Mouse (Mus musculus) B cell, adult 2 months (primary cell): Measurements from ENCODE around the gene Ahsg.

Experiments
- DNase-seq, 2 experiments: peaks; one replicate each; pipeline ENCODE4 v3.0.0; 2022

The Ahsg gene

DNA sequence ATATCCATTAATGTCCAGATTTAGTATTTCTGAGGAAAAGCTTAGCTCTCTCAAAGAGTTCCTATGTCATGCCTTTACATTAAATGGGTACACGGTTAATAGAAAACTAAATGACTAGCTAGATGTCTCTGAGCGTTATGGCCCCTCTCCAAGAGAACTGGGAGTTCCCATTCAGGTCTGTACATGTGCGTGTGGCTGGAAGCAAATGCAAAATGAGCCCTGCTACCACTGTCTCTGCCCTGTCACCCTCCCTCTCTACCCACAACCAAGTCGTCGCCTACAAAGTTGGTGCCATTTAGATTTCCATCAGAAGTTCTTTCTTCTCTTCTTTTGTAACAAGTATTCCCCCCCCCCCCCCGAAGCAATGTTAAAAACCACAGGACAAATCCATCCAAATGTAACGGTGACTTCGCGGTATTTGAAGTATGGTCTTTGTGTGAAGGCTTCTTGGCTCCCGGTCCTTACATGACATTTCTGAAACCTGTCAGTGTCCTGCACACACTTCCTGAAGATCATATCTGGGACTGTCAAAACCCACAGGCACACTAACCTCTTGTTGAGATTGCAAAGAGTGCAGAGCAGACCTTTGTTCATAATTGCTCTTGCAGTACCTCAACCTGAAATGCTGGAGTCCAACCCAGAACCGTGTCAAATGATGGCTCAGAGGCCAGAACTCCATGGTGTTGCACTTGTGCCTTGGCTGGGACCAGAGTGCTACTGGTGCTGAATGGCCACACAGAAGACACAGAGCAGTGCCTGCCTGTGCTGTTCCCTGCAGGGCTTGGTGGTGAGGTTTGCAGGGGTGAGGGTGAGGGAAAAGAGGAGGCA is at the start of gene Ahsg:
TSS of gene Ahsg (plus strand) at position 595 of the 828 bp plus-strand sequence.
- DNase-seq: no peak

DNA sequence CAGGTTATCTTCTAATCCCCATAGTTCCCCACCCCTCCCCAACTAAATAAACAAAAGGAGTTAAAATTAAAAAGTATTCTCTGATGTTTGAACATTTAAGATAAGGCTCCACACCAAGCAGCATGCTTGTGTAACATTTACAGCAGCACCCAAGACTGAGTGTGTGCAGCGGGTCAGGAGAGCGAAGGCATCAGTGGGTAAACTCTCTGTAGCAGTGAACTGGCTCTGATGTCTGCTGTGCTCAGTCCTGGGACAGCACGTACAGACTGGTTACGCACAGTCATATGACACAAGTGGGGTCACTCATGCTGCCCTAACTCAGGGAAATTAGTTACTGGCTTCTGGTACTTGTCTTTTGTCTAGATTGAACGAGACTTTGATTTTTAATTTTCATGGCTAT is 48.2 kb upstream of the Ahsg start:
- DNase-seq: no peak

DNA sequence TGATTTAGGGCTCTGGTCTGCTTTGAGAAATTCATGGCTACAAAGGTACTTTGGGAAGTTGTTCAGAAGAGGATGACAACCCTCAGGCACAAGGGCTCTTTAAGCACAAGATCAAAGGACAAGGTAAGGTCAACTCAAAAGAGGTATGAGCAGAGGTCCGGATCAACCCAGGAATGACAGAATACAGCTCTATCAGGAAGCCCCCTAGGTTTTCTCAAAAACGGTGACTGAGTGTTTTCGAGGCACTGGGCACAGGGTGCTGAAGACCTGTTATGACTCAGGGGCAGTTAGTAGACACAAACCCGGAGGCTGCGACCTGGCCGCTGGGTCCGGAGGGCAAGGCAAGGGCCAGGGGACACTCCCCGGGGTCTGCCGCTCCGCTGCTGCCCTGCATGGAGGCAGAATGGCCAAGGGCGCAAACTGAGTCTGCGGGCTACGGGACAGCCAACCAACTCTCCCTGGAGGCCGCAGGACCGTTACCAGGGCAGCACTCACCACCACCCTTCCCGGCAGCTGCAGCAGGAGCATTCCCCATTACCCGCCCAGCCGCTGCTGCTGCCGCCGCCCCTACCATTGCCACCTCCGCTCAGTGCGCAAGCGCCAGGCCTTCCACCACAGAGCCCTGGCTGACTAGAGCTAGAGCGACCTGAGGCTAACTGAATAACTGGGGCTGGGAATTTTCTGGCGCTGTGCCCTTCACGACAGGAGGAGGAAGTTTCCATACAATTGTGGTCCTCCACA is 46.8 kb upstream of the Ahsg start:
- no peak for DNase-seq

GRCm38 (mm10) chr16:22844834-22845233 is 46.2 kb upstream of the Ahsg start:
- no peak for DNase-seq

- DNase-seq: no peak
Observed at GRCm38 (mm10) chr16:22845481-22845880, 45.6 kb upstream of the Ahsg start.

DNA sequence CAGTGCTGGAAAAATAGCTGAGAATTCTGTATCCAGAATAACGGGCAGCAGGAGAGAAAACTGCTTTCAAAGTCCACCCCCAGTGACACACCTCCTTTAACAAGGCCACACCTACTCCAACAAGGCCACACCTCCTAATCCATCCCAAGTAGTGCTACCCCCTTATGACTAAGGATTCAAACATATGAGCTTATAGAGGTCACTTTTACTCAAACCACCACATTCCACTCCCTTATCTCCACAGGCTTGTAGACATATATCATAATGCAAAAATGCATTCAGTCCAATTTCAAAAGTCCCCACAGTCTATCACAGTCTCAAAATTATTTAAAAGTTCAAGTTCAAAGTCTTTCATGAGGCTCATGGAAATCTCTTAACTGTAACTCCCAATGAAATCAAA is 43.4 kb upstream of the Ahsg start:
- no peak for DNase-seq

DNA sequence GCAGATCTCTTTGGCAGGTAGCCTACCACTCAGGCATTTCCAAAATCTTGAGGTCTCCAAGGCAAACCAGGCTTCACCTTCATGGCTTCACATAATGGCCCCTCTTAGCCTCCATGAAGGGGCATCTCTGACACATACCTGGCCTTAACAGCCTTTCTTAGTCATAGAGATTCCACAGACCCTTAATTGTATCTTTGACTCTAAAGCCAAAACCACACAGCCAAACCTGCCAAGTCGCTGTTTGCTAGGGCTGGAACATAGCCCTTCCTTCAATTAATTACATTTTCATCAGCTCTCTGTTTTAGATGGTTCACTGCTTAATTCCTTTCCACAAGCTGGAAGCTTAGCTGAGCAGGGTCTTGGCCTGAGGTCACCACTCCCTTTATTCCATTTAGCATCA is 42.7 kb upstream of the Ahsg start:
- DNase-seq: no peak

- DNase-seq: no peak
Observed at GRCm38 (mm10) chr16:22852709-22853108, 38.4 kb upstream of the Ahsg start.

DNA sequence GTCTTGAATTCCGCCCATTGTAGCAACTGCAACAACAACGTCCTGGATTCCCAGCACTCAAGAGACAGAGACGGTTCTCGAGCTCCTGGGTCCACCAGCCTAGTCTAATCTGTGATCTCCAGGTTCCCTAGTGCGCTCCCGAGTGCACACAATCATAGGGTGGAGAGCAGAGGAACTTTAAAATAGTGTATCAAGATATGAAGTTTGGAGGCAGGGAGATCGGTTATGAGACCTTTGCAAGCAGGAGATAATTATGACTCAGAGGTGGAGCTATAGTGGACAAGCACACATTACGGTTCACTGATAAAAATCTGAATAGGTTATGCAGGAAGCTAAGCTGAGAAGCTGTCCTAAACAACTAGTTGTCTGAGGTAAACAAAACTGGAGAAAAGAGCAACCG is 34.3 kb upstream of the Ahsg start:
- DNase-seq: no peak

GRCm38 (mm10) chr16:22857431-22858113 is 33.5 kb upstream of the Ahsg start, which contains the start of the genes Tbccd1 and Dnajb11:
TSS of gene Tbccd1 (minus strand) at chr16:22857669.
TSS of gene Dnajb11 (plus strand) at chr16:22857845.
- peak; percentile 96 for DNase-seq

- DNase-seq: no peak
Observed at GRCm38 (mm10) chr16:22872397-22872796, 18.7 kb upstream of the Ahsg start.

DNA sequence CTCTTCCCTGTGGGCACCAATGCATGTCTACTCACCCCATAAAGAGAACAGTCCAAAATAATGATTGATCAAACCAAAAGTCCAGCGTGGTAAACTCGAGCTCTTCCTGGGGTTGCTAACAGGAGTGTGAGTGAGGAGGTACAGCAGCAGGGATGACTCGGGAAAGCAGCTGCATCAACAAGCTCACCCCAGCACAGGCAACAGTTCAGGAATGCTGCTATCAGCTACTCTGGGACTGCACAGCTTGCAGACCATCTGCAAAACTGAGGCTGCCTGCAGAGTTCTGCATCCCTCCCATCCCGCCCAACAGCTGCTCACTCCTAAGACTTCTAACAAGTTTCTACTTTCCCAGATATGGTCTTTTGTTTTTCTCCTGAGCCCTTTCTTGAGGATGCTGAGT is 17.7 kb upstream of the Ahsg start:
- no peak for DNase-seq

DNA sequence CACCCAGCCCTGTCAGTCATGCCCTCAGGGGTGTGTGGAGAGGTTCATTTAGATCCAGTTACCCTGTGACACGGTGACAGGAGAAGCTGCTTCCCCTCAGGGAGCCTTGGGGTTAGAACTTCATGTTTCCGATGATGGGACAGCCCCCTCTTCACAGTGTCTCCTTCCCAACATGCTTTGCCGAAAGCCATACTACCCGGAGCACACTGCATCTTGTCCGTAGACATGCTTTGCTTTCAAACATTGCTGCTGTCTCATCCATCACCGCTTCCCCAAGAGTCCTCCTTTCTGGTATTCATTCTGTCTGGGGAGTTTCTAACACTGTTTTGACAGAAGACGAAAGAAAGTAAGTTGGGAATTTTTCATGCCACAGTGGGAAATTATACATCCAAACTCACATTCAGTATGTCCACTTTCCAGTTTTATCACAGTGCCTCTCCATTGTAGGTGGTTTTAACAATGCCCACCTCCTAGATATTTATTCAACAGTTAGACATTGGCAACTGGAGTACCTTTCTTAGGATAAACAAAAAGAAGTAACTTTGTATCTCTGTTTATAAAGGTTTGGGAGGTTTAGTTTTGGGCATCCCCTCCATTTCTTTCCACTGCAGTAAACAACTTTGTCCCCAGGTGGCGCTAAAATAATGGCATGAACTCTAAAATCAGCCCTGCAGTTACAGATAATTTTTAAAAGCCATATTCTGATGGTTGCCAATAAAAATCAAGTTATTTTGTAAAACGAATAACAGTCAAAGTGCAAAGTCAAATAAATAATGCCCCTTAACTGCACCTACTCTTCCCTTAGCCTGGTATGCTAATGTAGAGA is 14.6 kb upstream of the Ahsg start:
- DNase-seq: peak; percentile 54 to 59

DNA sequence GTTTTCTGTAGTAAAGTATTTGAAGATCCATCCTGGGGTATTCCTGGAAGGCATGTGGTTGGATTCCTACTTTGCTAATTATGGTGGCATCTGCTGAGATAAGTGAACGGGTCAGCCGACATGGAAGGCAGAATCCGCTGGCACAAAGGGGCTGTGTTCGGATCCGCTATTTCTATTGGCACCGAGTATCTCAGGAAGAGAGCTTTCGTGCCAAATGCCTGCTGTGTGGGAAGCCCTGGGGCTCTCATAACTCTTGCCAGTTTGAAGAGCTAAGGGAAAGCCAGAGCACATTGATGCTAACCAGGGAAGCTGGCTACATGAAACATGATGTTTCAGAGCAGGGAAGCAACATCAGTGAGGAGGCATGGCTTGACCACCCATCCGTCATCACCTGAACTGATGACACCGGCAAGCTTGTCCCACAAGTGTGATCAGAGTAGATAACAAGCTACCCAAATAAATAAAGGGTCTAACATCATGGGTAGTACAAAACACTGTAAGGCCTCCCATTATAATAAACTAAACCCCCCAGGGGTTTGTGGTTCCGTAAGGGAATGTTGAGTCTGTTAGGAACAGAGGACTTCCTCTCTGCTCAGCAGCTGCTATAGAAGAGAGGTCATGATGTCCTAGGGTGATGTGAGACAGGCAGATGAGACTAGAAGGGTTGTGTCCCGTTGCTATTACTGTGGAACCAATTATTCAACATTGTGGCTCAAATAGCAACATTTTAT is 13.3 kb upstream of the Ahsg start:
- DNase-seq: no peak

DNA sequence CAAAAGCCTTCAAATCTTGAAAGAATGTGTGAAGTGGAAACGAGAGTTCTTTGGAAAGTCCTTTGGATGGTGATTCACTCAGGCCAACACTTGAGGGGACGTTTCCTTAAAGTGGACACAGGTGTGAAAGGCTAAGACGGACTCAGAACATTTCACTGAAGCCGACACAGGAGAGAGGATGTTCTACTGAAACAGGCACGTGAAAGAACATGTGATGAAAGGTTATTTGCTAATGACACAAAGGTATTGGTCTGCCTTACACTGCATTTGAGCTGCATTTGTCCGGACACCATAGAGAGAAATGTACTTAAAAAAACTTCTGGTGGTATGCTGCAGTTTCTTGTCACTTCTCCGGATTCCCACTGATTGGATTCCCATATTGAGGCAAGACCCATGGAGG is 12.4 kb upstream of the Ahsg start:
- DNase-seq: no peak

- DNase-seq: no peak
Observed at GRCm38 (mm10) chr16:22879945-22880595, 11.0 kb upstream of the Ahsg start.

- DNase-seq: no peak
Observed at GRCm38 (mm10) chr16:22880900-22881299, 10.2 kb upstream of the Ahsg start.

GRCm38 (mm10) chr16:22881487-22881886 is 9.6 kb upstream of the Ahsg start:
- no peak for DNase-seq

GRCm38 (mm10) chr16:22883441-22883840 is 7.6 kb upstream of the Ahsg start:
- peak; percentile 19 to 28 for DNase-seq

- DNase-seq: peak; percentile 43 to 52
Observed at GRCm38 (mm10) chr16:22885356-22885755, 5.7 kb upstream of the Ahsg start.

- no peak for DNase-seq
Observed at GRCm38 (mm10) chr16:22886726-22887125, 4.4 kb upstream of the Ahsg start.
